Mouse (Mus musculus) embryonic fibroblast, embryonic 13.5 days (primary cell): ENCODE data around the gene Fnbp1. TPM values are rescaled to one million over a fixed set of nuclear protein-coding genes. Genes with fewer than 3 reads are reported as not detected.

ENCODE experiments used
- H3K27ac ChIP-seq: 2 replicates; pipeline ENCODE4 v1.5.1; 2012; ENCODE audit warnings: low read length, control low read depth, inconsistent platforms; ENCODE audit not compliant: insufficient read depth
- H3K4me1 ChIP-seq: 2 replicates; pipeline ENCODE4 v1.6.1; 2011; ENCODE audit warnings: low read length; ENCODE audit not compliant: control insufficient read depth, insufficient read depth
- H3K4me3 ChIP-seq: 2 replicates; pipeline ENCODE4 v1.5.1; 2011; ENCODE audit warnings: mild to moderate bottlenecking, control low read depth, low read length; ENCODE audit not compliant: insufficient read depth
- CTCF ChIP-seq: IDR thresholded peaks from 2 replicates; pipeline ENCODE4 v1.5.1; 2011; ENCODE audit warnings: mild to moderate bottlenecking, control low read depth, low read length, moderate library complexity, borderline replicate concordance; ENCODE audit not compliant: insufficient read depth
- POLR2A ChIP-seq: IDR thresholded peaks from 2 replicates; pipeline ENCODE4 v1.6.1; 2011; ENCODE audit warnings: low read depth, mild to moderate bottlenecking, control low read depth, low read length, moderate library complexity
- polyA plus RNA-seq: library from polyadenylated mRNA; stranded (reverse); fragments of >200 nt; gene quantifications from 2 replicates; pipeline ENCODE4 v1.2.4, GENCODE M21; 2011; ENCODE audit warnings: low read depth; ENCODE audit not compliant: missing spikeins, insufficient read length

The Fnbp1 gene
- polyA plus RNA-seq, 1 experiment = 75.6 TPM

GRCm38 (mm10) chr2:30990221-30990620 is 151.6 kb downstream of the Fnbp1 start:
- TF ChIP-seq POLR2A (no peak), CTCF (no peak)
- Histone ChIP-seq H3K4me3 (no peak overlapping the region), H3K27ac (no peak overlapping the region), H3K4me1 (no peaks in the 10 kb centered on the region)

GRCm38 (mm10) chr2:30985111-30986020 is 156.4 kb downstream of the Fnbp1 start:
- Histone ChIP-seq H3K4me1 (no peaks in the 10 kb centered on the region), H3K4me3 (no peak overlapping the region), H3K27ac (no peak overlapping the region)
- TF ChIP-seq CTCF (no peak), POLR2A (no peak)

DNA sequence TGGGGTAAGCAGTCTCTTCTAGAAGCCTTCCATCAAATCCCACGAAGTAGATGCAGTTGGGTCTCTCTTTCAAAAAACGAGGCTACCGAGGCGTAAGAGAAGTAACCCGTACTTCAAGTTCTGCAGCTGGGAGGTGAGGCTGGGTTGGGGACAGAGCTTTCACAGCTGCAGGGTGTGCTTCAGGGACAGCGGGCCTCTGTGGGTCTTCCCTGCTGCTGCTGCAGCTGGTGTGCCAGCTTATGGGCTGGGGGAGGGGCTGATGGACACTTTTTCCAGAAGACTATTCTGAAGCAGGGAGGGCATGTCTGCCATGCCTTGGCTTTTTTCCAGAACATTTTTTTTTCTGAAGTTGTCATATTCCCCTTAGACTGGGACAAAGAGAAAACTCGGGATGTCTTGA is 158.8 kb downstream of the Fnbp1 start:
- Histone ChIP-seq H3K4me1 (no peaks in the 10 kb centered on the region), H3K4me3 (peak overlapping the region; percentile 68), H3K27ac (no peak overlapping the region)
- TF ChIP-seq CTCF = no peak

- peak within 1 kb of the TSS; percentile 84 for H3K4me3 ChIP-seq
- TF ChIP-seq CTCF (no peak), POLR2A (peak; percentile 82)
- no peak within 1 kb of the TSS for H3K27ac ChIP-seq
- no peaks in the 10 kb centered on the region for H3K4me1 ChIP-seq
Observed at GRCm38 (mm10) chr2:30981790-30982513, 159.9 kb downstream of the Fnbp1 start, which contains the start of the genes BC005624 and Usp20. TSS of gene BC005624 (minus strand) at chr2:30982201. TSS of gene Usp20 (plus strand) at chr2:30982279.

Other genes starting within 250 kb of the Fnbp1 start
- 37.2 and 41.3 TPM in 2 replicates for gene Ptges, start 212.1 kb downstream of the Fnbp1 start, polyA plus RNA-seq
- gene Tor1b, start 189.0 kb downstream of the Fnbp1 start, polyA plus RNA-seq = 43.9 and 47.1 TPM in 2 replicates
- 31.5 and 38.9 TPM in 2 replicates for gene Tor1a, start 174.1 kb downstream of the Fnbp1 start, polyA plus RNA-seq
- 31.6 and 33.6 TPM in 2 replicates for gene BC005624, start 159.8 kb downstream of the Fnbp1 start, polyA plus RNA-seq
- gene Usp20, start 159.7 kb downstream of the Fnbp1 start, polyA plus RNA-seq = 9.9 and 10.4 TPM in 2 replicates
- gene Gpr107, start 10.3 kb upstream of the Fnbp1 start, polyA plus RNA-seq = 81.1 and 92.5 TPM in 2 replicates
- gene Ncs1, start 103.8 kb upstream of the Fnbp1 start, polyA plus RNA-seq = 43.6 and 53.2 TPM in 2 replicates
- gene Hmcn2, start 172.4 kb upstream of the Fnbp1 start, polyA plus RNA-seq = 0.49 and 2.0 TPM in 2 replicates